Mouse (Mus musculus) ES-E14 (cell line): ENCODE results near the gene Gm17018.

ENCODE experiments used
- CHD2 ChIP-seq: IDR thresholded peaks from 2 replicates; pipeline ENCODE4 v1.6.1; 2014; ENCODE audit warnings: mild to moderate bottlenecking, low read depth, low read length, inconsistent platforms
- HCFC1 ChIP-seq: IDR thresholded peaks from 2 replicates; pipeline ENCODE4 v1.6.1; 2012; ENCODE audit warnings: low read length, inconsistent platforms, borderline replicate concordance; ENCODE audit not compliant: insufficient read depth
- MAFK ChIP-seq: IDR thresholded peaks from 2 replicates; pipeline ENCODE4 v1.6.1; 2014; ENCODE audit warnings: mild to moderate bottlenecking, low read depth, low read length, inconsistent platforms; ENCODE audit not compliant: insufficient read depth
- ZC3H11A ChIP-seq: IDR thresholded peaks from 2 replicates; pipeline ENCODE4 v1.6.1; 2012; ENCODE audit warnings: low read depth, mild to moderate bottlenecking, inconsistent platforms, low read length, borderline replicate concordance
- ZNF384 ChIP-seq: IDR thresholded peaks from 2 replicates; pipeline ENCODE4 v1.6.1; 2012; ENCODE audit warnings: low read depth, low read length, inconsistent platforms

- TF ChIP-seq ZC3H11A (no peak), CHD2 (no peak), HCFC1 (no peak), ZNF384 (no peak), MAFK (no peak)
These were observed 19.6 kb upstream of the Gm17018 start for GRCm38 (mm10) chr19:45540657-45541408.
